Mouse (Mus musculus) embryonic facial prominence, embryonic 15.5 days (tissue): ENCODE results near the gene Ube2h. TPM values are rescaled to one million over a fixed set of nuclear protein-coding genes. Genes with fewer than 3 reads are reported as not detected.

Experiments
- ATAC-seq: fragments of 200-750 bp; cut with Nextera tagmentation; 2 replicates; pipeline ENCODE4 v1.8.0; 2017; ENCODE audit warnings: low read depth, moderate TSS enrichment; ENCODE audit not compliant: insufficient number of reproducible peaks, low FRiP score, low TSS enrichment
- H3K27ac ChIP-seq: fragments of 300-500 bp; sonication (generic); replicated peaks from 2 replicates; pipeline ENCODE4 v1.5.1; 2015; ENCODE audit warnings: mild to moderate bottlenecking, inconsistent platforms
- H3K27me3 ChIP-seq: fragments of 300-500 bp; sonication (generic); 2 replicates; pipeline ENCODE4 v1.6.1; 2015; ENCODE audit warnings: inconsistent platforms
- H3K36me3 ChIP-seq: fragments of 300-500 bp; sonication (generic); 2 replicates; pipeline ENCODE4 v1.6.1; 2015; ENCODE audit warnings: mild to moderate bottlenecking, inconsistent platforms
- H3K4me1 ChIP-seq: fragments of 300-500 bp; sonication (generic); 2 replicates; pipeline ENCODE4 v1.6.1; 2015; ENCODE audit warnings: inconsistent platforms
- H3K4me2 ChIP-seq: fragments of 300-500 bp; sonication (generic); replicated peaks from 2 replicates; pipeline ENCODE4 v1.6.1; 2015; ENCODE audit warnings: mild to moderate bottlenecking, inconsistent platforms
- H3K4me3 ChIP-seq: fragments of 300-500 bp; sonication (generic); replicated peaks from 2 replicates; pipeline ENCODE4 v1.5.1; 2015; ENCODE audit warnings: mild to moderate bottlenecking, inconsistent platforms
- H3K9ac ChIP-seq: fragments of 300-500 bp; sonication (generic); 2 replicates; pipeline ENCODE4 v1.6.1; 2015; ENCODE audit warnings: inconsistent platforms
- H3K9me3 ChIP-seq: fragments of 300-500 bp; sonication (generic); replicated peaks from 2 replicates; pipeline ENCODE4 v1.6.1; 2016; ENCODE audit warnings: inconsistent platforms
- WGBS: fragments of 180-500 bp; shearing (Covaris S2); methylation state at CpG from one replicate; pipeline ENCODE4 v1.1.7; 2015; 5-methylcytosine and 5-hydroxymethylcytosine counted together
- polyA plus RNA-seq: library from polyadenylated mRNA; unstranded; fragments of >200 nt; fragmentation: Nextera tagmentation; extraction: Ambion mirVana; gene quantifications from 2 replicates; pipeline ENCODE4 v1.2.1, GENCODE M21; 2015

Gene Ube2h
- polyA plus RNA-seq, 1 experiment from 2014 or later, result 46.6 TPM

GRCm38 (mm10) chr6:30272338-30272905, 31.9 kb downstream of the Ube2h start:
- no peak for ATAC-seq

GRCm38 (mm10) chr6:30269846-30270245, 34.5 kb downstream of the Ube2h start:
- no peaks in the 10 kb centered on the region for H3K27me3 ChIP-seq
- H3K9me3 ChIP-seq, result no peaks in the 10 kb centered on the region
- 73% methylated on average over 5 of the region's 5 CpGs for WGBS
- H3K36me3 ChIP-seq, result peaks cover 33% of the 10 kb centered on the region; the same call in 1 of the 2 replicates
- ATAC-seq, result no peak
- H3K4me1 ChIP-seq, result no peaks in the 10 kb centered on the region
- no peak overlapping the region for H3K4me2 ChIP-seq
- H3K27ac ChIP-seq, result no peak overlapping the region
- no peak overlapping the region for H3K9ac ChIP-seq
- no peak overlapping the region for H3K4me3 ChIP-seq

More at GRCm38 (mm10) chr6:30272338-30272905, 31.9 kb downstream of the Ube2h start:
- 84% methylated on average over 11 of the region's 11 CpGs for WGBS
- no peak overlapping the region for H3K27ac ChIP-seq
- peaks cover 11% of the 10 kb centered on the region for H3K4me1 ChIP-seq
- H3K27me3 ChIP-seq, result no peaks in the 10 kb centered on the region
- H3K4me3 ChIP-seq, result no peak overlapping the region
- H3K9me3 ChIP-seq, result no peaks in the 10 kb centered on the region
- peaks cover 18% of the 10 kb centered on the region; the same call in 1 of the 2 replicates for H3K36me3 ChIP-seq
- no peak overlapping the region for H3K9ac ChIP-seq
- H3K4me2 ChIP-seq, result no peak overlapping the region

GRCm38 (mm10) chr6:30267486-30267885, 36.9 kb downstream of the Ube2h start:
- H3K4me1 ChIP-seq, result 0 out of 2 replicates have a peak, but pooled peaks cover 6% of the 10 kb centered on the region
- H3K36me3 ChIP-seq, result peaks cover 35% of the 10 kb centered on the region; the same call in 1 of the 2 replicates
- no peak for ATAC-seq

GRCm38 (mm10) chr6:30265402-30265801, 38.9 kb downstream of the Ube2h start:
- H3K9me3 ChIP-seq, result no peaks in the 10 kb centered on the region
- 0 out of 2 replicates have a peak, but pooled peaks cover 6% of the 10 kb centered on the region for H3K4me1 ChIP-seq
- peaks cover 48% of the 10 kb centered on the region for H3K36me3 ChIP-seq
- H3K9ac ChIP-seq, result no peak overlapping the region
- H3K4me2 ChIP-seq, result no peak overlapping the region
- no peaks in the 10 kb centered on the region for H3K27me3 ChIP-seq
- ATAC-seq, result no peak
- no peak overlapping the region for H3K27ac ChIP-seq
- 86% methylated on average over 4 of the region's 4 CpGs for WGBS
- H3K4me3 ChIP-seq, result no peak overlapping the region

More at GRCm38 (mm10) chr6:30267486-30267885, 36.9 kb downstream of the Ube2h start:
- no peaks in the 10 kb centered on the region for H3K9me3 ChIP-seq
- H3K4me3 ChIP-seq, result no peak overlapping the region
- no peak overlapping the region for H3K4me2 ChIP-seq
- no peaks in the 10 kb centered on the region for H3K27me3 ChIP-seq
- no peak overlapping the region for H3K9ac ChIP-seq
- WGBS, result 90% methylated on average over 7 of the region's 7 CpGs
- no peak overlapping the region for H3K27ac ChIP-seq

- Histone ChIP-seq H3K36me3 (peaks cover 60% of the 10 kb centered on the region), H3K9ac (no peak overlapping the region), H3K27me3 (no peaks in the 10 kb centered on the region), H3K9me3 (no peaks in the 10 kb centered on the region), H3K27ac (no peak overlapping the region), H3K4me2 (no peak overlapping the region), H3K4me3 (no peak overlapping the region), H3K4me1 (0 out of 2 replicates have a peak, but pooled peaks cover 6% of the 10 kb centered on the region)
- 49% methylated on average over 4 of the region's 4 CpGs for WGBS
- no peak for ATAC-seq
Measured at GRCm38 (mm10) chr6:30263053-30263452, 41.3 kb downstream of the Ube2h start.

GRCm38 (mm10) chr6:30259271-30259670, 45.1 kb downstream of the Ube2h start:
- no peak for ATAC-seq
- WGBS, result 84% methylated on average over 6 of the region's 6 CpGs
- Histone ChIP-seq H3K27me3 (no peaks in the 10 kb centered on the region), H3K36me3 (peaks cover 46% of the 10 kb centered on the region), H3K9ac (no peak overlapping the region), H3K4me1 (0 out of 2 replicates have a peak, but pooled peaks cover 6% of the 10 kb centered on the region), H3K27ac (no peak overlapping the region), H3K9me3 (no peaks in the 10 kb centered on the region), H3K4me2 (no peak overlapping the region), H3K4me3 (no peak overlapping the region)

- 68% methylated on average over 1 of the region's 1 CpGs for WGBS
- Histone ChIP-seq H3K36me3 (peaks cover 46% of the 10 kb centered on the region), H3K27ac (no peak overlapping the region), H3K4me2 (no peak overlapping the region), H3K9ac (no peak overlapping the region), H3K4me1 (0 out of 2 replicates have a peak, but pooled peaks cover 2% of the 10 kb centered on the region), H3K4me3 (no peak overlapping the region), H3K27me3 (no peaks in the 10 kb centered on the region), H3K9me3 (no peaks in the 10 kb centered on the region)
- no peak for ATAC-seq
Measured at GRCm38 (mm10) chr6:30257962-30258361, 46.4 kb downstream of the Ube2h start.

- no peaks in the 10 kb centered on the region for H3K27me3 ChIP-seq
- 72% methylated on average over 1 of the region's 1 CpGs for WGBS
- ATAC-seq, result no peak
- no peaks in the 10 kb centered on the region for H3K9me3 ChIP-seq
- no peak overlapping the region for H3K4me3 ChIP-seq
- no peak overlapping the region for H3K9ac ChIP-seq
- H3K4me2 ChIP-seq, result no peak overlapping the region
- H3K36me3 ChIP-seq, result peaks cover 35% of the 10 kb centered on the region
- 0 out of 2 replicates have a peak, but pooled peaks cover 3% of the 10 kb centered on the region for H3K4me1 ChIP-seq
- no peak overlapping the region for H3K27ac ChIP-seq
Measured at GRCm38 (mm10) chr6:30255846-30256245, 48.5 kb downstream of the Ube2h start.

GRCm38 (mm10) chr6:30252271-30253010, 51.9 kb downstream of the Ube2h start:
- ATAC-seq, result no peak
- Histone ChIP-seq H3K4me1 (peaks cover 13% of the 10 kb centered on the region; the same call in 1 of the 2 replicates), H3K9me3 (no peaks in the 10 kb centered on the region), H3K9ac (no peak overlapping the region), H3K27ac (peak overlapping the region; percentile 22; the same call in 1 of the 2 replicates), H3K4me2 (no peak overlapping the region), H3K27me3 (no peaks in the 10 kb centered on the region), H3K4me3 (no peak overlapping the region), H3K36me3 (peaks cover 11% of the 10 kb centered on the region; the same call in 1 of the 2 replicates)
- 86% methylated on average over 5 of the region's 5 CpGs for WGBS

- WGBS, result 52% methylated on average over 3 of the region's 3 CpGs
- Histone ChIP-seq H3K4me1 (peaks cover 16% of the 10 kb centered on the region; the same call in 1 of the 2 replicates), H3K36me3 (peaks cover 4% of the 10 kb centered on the region; the same call in 1 of the 2 replicates), H3K9me3 (no peaks in the 10 kb centered on the region), H3K9ac (no peak overlapping the region), H3K4me2 (no peak overlapping the region), H3K27ac (peak overlapping the region; percentile 66), H3K27me3 (no peaks in the 10 kb centered on the region), H3K4me3 (no peak overlapping the region)
- ATAC-seq, result no peak
Measured at GRCm38 (mm10) chr6:30248708-30249107, 55.6 kb downstream of the Ube2h start.

- H3K4me1 ChIP-seq, result peaks cover 13% of the 10 kb centered on the region; the same call in 1 of the 2 replicates
- H3K9ac ChIP-seq, result no peak overlapping the region
- H3K27ac ChIP-seq, result no peak overlapping the region
- H3K27me3 ChIP-seq, result no peaks in the 10 kb centered on the region
- peaks cover 4% of the 10 kb centered on the region; the same call in 1 of the 2 replicates for H3K36me3 ChIP-seq
- no peak overlapping the region for H3K4me3 ChIP-seq
- 90% methylated on average over 5 of the region's 5 CpGs for WGBS
- H3K4me2 ChIP-seq, result no peak overlapping the region
- no peak for ATAC-seq
- no peaks in the 10 kb centered on the region for H3K9me3 ChIP-seq
Measured at GRCm38 (mm10) chr6:30245940-30246339, 58.4 kb downstream of the Ube2h start.
